Mouse (Mus musculus) ES-E14 (cell line): ENCODE data around the gene Rad9b.
"Not testable (repeated sequence)": the region's sequence is repeated elsewhere in the genome, so short reads cannot be mapped to it uniquely, and the experiment has no call there.

Experiments
- CHD2 ChIP-seq: IDR thresholded peaks from 2 replicates; pipeline ENCODE4 v1.6.1; 2014; ENCODE audit warnings: mild to moderate bottlenecking, low read depth, low read length, inconsistent platforms
- HCFC1 ChIP-seq: IDR thresholded peaks from 2 replicates; pipeline ENCODE4 v1.6.1; 2012; ENCODE audit warnings: low read length, inconsistent platforms, borderline replicate concordance; ENCODE audit not compliant: insufficient read depth
- ZNF384 ChIP-seq: IDR thresholded peaks from 2 replicates; pipeline ENCODE4 v1.6.1; 2012; ENCODE audit warnings: low read depth, low read length, inconsistent platforms

DNA sequence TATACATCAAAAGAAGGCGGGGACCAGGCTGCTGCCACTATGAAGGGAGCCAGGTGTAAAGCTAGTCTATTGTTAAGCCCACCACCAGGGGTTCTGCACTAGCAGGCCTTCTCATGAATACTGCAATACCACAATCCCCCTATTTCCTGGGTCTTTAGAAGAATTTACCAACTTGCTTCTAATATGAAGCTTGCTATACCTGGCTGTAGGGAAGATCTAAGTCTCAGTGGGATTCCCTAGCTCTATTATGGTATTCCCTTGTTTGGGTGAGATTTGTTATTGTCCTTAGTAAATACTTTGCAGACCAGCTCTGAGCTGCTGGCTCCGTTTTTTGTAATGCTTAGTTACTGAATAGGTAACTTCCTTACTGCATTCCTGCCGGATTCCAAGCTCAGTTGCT is 35.1 kb downstream of the Rad9b start:
- not testable (repeated sequence) for TF ChIP-seq ZNF384, CHD2, HCFC1
